In the genomic region with DNA sequence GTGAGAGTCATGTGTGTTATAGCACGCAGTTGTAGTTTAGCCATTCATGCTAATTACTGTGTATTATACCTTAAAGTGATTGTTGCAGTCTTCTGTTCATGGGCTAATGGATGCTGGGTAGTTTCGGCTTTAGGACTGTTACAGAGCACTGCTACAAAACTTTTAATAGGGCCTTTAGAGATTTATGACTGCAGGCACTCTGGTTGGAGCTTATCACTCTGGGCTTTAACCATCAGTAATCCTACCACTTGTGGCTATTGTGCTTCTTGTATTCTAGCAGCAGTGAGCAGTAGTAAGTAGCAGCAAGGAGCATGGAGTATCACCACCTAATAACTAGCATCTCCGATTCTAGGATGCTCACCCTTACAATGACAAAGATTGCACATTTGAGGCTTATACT, we compare ENCODE assay signal across 33 mouse cellular contexts.
"Had no signal": no experiment of that assay in that cellular context is flagged by ENCODE, and none has a peak within 500 bp of the region (broad histone marks: within the 10 kb centered on the region; RNA-seq: fewer than 3 reads in every experiment).

No protein-coding gene starts in this region.

- H3K4me3 ChIP-seq: heart, embryonic 10.5 days; heart, embryonic 12.5 days; heart, embryonic 13.5 days; heart, embryonic 15.5 days; hindbrain, embryonic 10.5 days; hindbrain, embryonic 12.5 days; hindbrain, embryonic 13.5 days; hindbrain, embryonic 15.5 days; kidney, embryonic 15.5 days; layer of hippocampus, adult 2 months; left cerebral cortex, adult 2 months had no signal

- H3K9me3 ChIP-seq: heart, embryonic 10.5 days; heart, embryonic 12.5 days; heart, embryonic 13.5 days; heart, embryonic 15.5 days; hindbrain, embryonic 10.5 days; hindbrain, embryonic 12.5 days; hindbrain, embryonic 13.5 days; hindbrain, embryonic 15.5 days; kidney, embryonic 15.5 days had no signal

- H3K4me1 ChIP-seq: heart, embryonic 10.5 days; heart, embryonic 12.5 days; heart, embryonic 13.5 days; heart, embryonic 15.5 days; hindbrain, embryonic 10.5 days; hindbrain, embryonic 12.5 days; hindbrain, embryonic 13.5 days; hindbrain, embryonic 15.5 days; kidney, embryonic 15.5 days had no signal

- ATAC-seq: hindbrain, embryonic 16.5 days; hindbrain, postnatal 0 days; inflammation-experienced regulatory T-cells, adult 6 months had no signal

- H3K27me3 ChIP-seq: heart, embryonic 12.5 days; heart, embryonic 13.5 days; heart, embryonic 15.5 days; hindbrain, embryonic 12.5 days; hindbrain, embryonic 13.5 days; hindbrain, embryonic 15.5 days; kidney, embryonic 15.5 days had no signal

- H3K9ac ChIP-seq: heart, embryonic 12.5 days; heart, embryonic 13.5 days; heart, embryonic 15.5 days; hindbrain, embryonic 12.5 days; hindbrain, embryonic 13.5 days; hindbrain, embryonic 14.5 days; hindbrain, embryonic 15.5 days; kidney, embryonic 15.5 days had no signal

- H3K27ac ChIP-seq: heart, embryonic 10.5 days; heart, embryonic 13.5 days; heart, embryonic 15.5 days; hindbrain, embryonic 10.5 days; hindbrain, embryonic 12.5 days; hindbrain, embryonic 13.5 days; hindbrain, embryonic 14.5 days; hindbrain, embryonic 15.5 days; hindbrain, postnatal 0 days; kidney, embryonic 15.5 days; kidney, postnatal 0 days; layer of hippocampus, adult 2 months; left cerebral cortex, adult 2 months had no signal

- DNase-seq: heart, postnatal 10 days; heart, postnatal 14 days; heart, postnatal 36 days; heart, postnatal 4 days; kidney, adult 11 months; kidney, adult 18-20 months; kidney, adult 2 months; kidney, adult 8-10 months; kidney, adult 9 months; kidney, postnatal 10 days; kidney, postnatal 14 days; kidney, postnatal 25 days; kidney, postnatal 36 days; kidney, postnatal 4 days; layer of hippocampus, adult 9-11 months; layer of hippocampus, postnatal 36 days had no signal

- H3K36me3 ChIP-seq: heart, embryonic 10.5 days; heart, embryonic 12.5 days; heart, embryonic 13.5 days; heart, embryonic 15.5 days; hindbrain, embryonic 10.5 days; hindbrain, embryonic 12.5 days; hindbrain, embryonic 13.5 days; hindbrain, embryonic 15.5 days; kidney, embryonic 15.5 days had no signal

- H3K4me2 ChIP-seq: heart, embryonic 11.5 days; heart, embryonic 12.5 days; heart, embryonic 13.5 days; heart, embryonic 15.5 days; hindbrain, embryonic 12.5 days; hindbrain, embryonic 13.5 days; hindbrain, embryonic 14.5 days; hindbrain, embryonic 15.5 days; kidney, embryonic 15.5 days had no signal
